Mouse (Mus musculus) neural tube, embryonic 14.5 days (tissue): ENCODE measurements around the gene Fam71f2. TPM values are rescaled to one million over a fixed set of nuclear protein-coding genes. Genes with fewer than 3 reads are reported as not detected.

ENCODE experiments used
- ATAC-seq: fragments of 200-750 bp; cut with Nextera tagmentation; 2 replicates; pipeline ENCODE4 v1.8.0; 2017; ENCODE audit warnings: low read depth, mild to moderate bottlenecking, moderate TSS enrichment, moderate library complexity
- H3K27ac ChIP-seq: fragments of 300-500 bp; sonication (generic); 2 replicates; pipeline ENCODE4 v1.5.1; 2014; ENCODE audit warnings: low read depth, mild to moderate bottlenecking, control low read depth, low read length, moderate library complexity, mixed read lengths
- H3K27me3 ChIP-seq: fragments of 300-500 bp; sonication (generic); 2 replicates; pipeline ENCODE4 v1.6.1; 2014; ENCODE audit warnings: low read length; ENCODE audit not compliant: control insufficient read depth, insufficient read depth
- H3K36me3 ChIP-seq: fragments of 300-500 bp; sonication (generic); 2 replicates; pipeline ENCODE4 v1.6.1; 2014; ENCODE audit warnings: low read length, mixed read lengths; ENCODE audit not compliant: control insufficient read depth, insufficient read depth
- H3K4me1 ChIP-seq: fragments of 300-500 bp; sonication (generic); 2 replicates; pipeline ENCODE4 v1.6.1; 2014; ENCODE audit warnings: low read length; ENCODE audit not compliant: control insufficient read depth, insufficient read depth
- H3K4me2 ChIP-seq: fragments of 300-500 bp; sonication (generic); 2 replicates; pipeline ENCODE4 v1.6.1; 2014; ENCODE audit warnings: mild to moderate bottlenecking, low read depth, low read length, control low read depth
- H3K4me3 ChIP-seq: fragments of 300-500 bp; sonication (generic); 2 replicates; pipeline ENCODE4 v1.5.1; 2014; ENCODE audit warnings: low read depth, low read length, control low read depth, mixed read lengths
- H3K9ac ChIP-seq: fragments of 300-500 bp; sonication (generic); replicated peaks from 2 replicates; pipeline ENCODE4 v1.6.1; 2014; ENCODE audit warnings: low read depth, mild to moderate bottlenecking, control low read depth, low read length, mixed read lengths
- H3K9me3 ChIP-seq: fragments of 300-500 bp; sonication (generic); 2 replicates; pipeline ENCODE4 v1.6.1; 2016; ENCODE audit warnings: low read length; ENCODE audit not compliant: control insufficient read depth
- WGBS: fragments of 180-500 bp; shearing (Covaris S2); extraction: QIAGEN DNeasy Blood & Tissue Kit; methylation state at CpG from one replicate; pipeline ENCODE4 v1.1.7; 2014; 5-methylcytosine and 5-hydroxymethylcytosine counted together
- polyA plus RNA-seq: library from polyadenylated mRNA; unstranded; fragments of >200 nt; fragmentation: Nextera tagmentation; extraction: Ambion mirVana; gene quantifications from 2 replicates; pipeline ENCODE4 v1.2.1, GENCODE M21; 2014

Gene Fam71f2
- 0.44 and 0.64 TPM in 2 replicates for polyA plus RNA-seq

GRCm38 (mm10) chr6:29279293-29279692, at the start of gene Fam71f2:
Fam71f2 (plus strand) TSS chr6:29279593.
- ATAC-seq = no peak
- no peaks in the 10 kb centered on the region for H3K27me3 ChIP-seq
- no peaks in the 10 kb centered on the region for H3K4me1 ChIP-seq
- H3K36me3 ChIP-seq = no peaks in the 10 kb centered on the region
- no peak within 1 kb of the TSS for H3K27ac ChIP-seq
- H3K4me3 ChIP-seq = no peak within 1 kb of the TSS
- H3K9ac ChIP-seq = no peak within 1 kb of the TSS
- no peaks in the 10 kb centered on the region for H3K9me3 ChIP-seq
- WGBS = 87% methylated on average over 8 of the region's 8 CpGs
- H3K4me2 ChIP-seq = no peak within 1 kb of the TSS

DNA sequence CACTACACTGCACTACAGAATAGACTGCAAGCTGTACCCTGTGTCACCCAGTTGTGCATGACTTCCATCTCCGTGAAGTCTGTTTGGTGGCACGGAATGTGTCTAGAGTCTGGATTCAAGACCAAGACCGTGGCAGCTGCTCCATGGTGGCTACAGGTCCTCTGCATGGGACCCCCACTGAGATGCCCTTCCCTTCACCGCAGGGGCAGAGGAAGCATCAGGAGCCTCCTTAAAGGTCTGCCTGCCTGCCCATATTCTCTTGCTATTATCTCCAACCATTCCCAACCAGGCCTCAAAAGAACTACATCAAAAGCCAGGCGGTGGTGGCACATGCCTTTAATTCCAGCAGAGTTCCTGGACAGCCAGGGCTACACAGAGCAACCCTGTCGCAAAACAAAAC, 49.0 kb upstream of the Fam71f2 start:
- H3K27me3 ChIP-seq = no peaks in the 10 kb centered on the region
- H3K4me2 ChIP-seq = no peak overlapping the region
- no peak for ATAC-seq
- no peaks in the 10 kb centered on the region for H3K9me3 ChIP-seq
- H3K36me3 ChIP-seq = no peaks in the 10 kb centered on the region
- no peaks in the 10 kb centered on the region for H3K4me1 ChIP-seq
- H3K27ac ChIP-seq = no peak overlapping the region
- H3K9ac ChIP-seq = no peak overlapping the region
- WGBS = 58% methylated on average over 6 of the region's 6 CpGs
- H3K4me3 ChIP-seq = no peak overlapping the region

GRCm38 (mm10) chr6:29231799-29232198, 47.6 kb upstream of the Fam71f2 start:
- H3K27me3 ChIP-seq = no peaks in the 10 kb centered on the region
- no peaks in the 10 kb centered on the region for H3K9me3 ChIP-seq
- no peak for ATAC-seq
- no peak overlapping the region for H3K4me3 ChIP-seq
- H3K27ac ChIP-seq = no peak overlapping the region
- no peak overlapping the region for H3K4me2 ChIP-seq
- WGBS = 77% methylated on average over 3 of the region's 3 CpGs
- no peak overlapping the region for H3K9ac ChIP-seq
- H3K4me1 ChIP-seq = no peaks in the 10 kb centered on the region
- no peaks in the 10 kb centered on the region for H3K36me3 ChIP-seq

DNA sequence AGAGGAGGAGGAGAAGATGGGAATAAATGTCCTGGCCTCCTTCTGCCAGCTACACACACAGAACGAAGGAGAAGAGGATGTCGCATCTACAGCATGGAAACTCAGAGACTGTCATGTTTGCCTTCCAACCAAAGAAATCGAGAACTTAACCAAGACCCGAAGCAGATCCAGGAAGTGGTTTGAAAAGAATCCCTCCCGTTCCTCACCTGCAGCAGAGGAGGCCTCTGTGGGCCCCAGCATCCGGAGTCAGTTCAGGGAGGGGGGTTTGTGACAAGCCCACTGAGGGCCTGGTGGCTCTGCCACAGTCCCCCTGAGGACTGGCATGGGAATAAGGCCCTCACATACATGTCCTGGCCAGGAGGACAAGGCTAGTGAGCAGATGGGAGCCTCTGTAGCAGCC, 47.1 kb upstream of the Fam71f2 start:
- no peak overlapping the region for H3K4me2 ChIP-seq
- no peaks in the 10 kb centered on the region for H3K4me1 ChIP-seq
- H3K9me3 ChIP-seq = no peaks in the 10 kb centered on the region
- no peak overlapping the region for H3K4me3 ChIP-seq
- 82% methylated on average over 6 of the region's 6 CpGs for WGBS
- no peaks in the 10 kb centered on the region for H3K36me3 ChIP-seq
- H3K27me3 ChIP-seq = no peaks in the 10 kb centered on the region
- no peak overlapping the region for H3K27ac ChIP-seq
- ATAC-seq = no peak
- no peak overlapping the region for H3K9ac ChIP-seq

GRCm38 (mm10) chr6:29233710-29234109, 45.7 kb upstream of the Fam71f2 start:
- no peak for ATAC-seq
- no peak overlapping the region for H3K4me3 ChIP-seq
- no peaks in the 10 kb centered on the region for H3K27me3 ChIP-seq
- H3K4me1 ChIP-seq = no peaks in the 10 kb centered on the region
- H3K27ac ChIP-seq = no peak overlapping the region
- no peak overlapping the region for H3K9ac ChIP-seq
- no peaks in the 10 kb centered on the region for H3K36me3 ChIP-seq
- no peaks in the 10 kb centered on the region for H3K9me3 ChIP-seq
- WGBS = 71% methylated on average over 3 of the region's 3 CpGs
- H3K4me2 ChIP-seq = no peak overlapping the region

- WGBS = 50% methylated on average over 8 of the region's 8 CpGs
- Histone ChIP-seq H3K9me3 (no peaks in the 10 kb centered on the region), H3K4me2 (no peak overlapping the region), H3K4me1 (no peaks in the 10 kb centered on the region), H3K27me3 (no peaks in the 10 kb centered on the region), H3K36me3 (no peaks in the 10 kb centered on the region), H3K27ac (no peak overlapping the region), H3K9ac (no peak overlapping the region), H3K4me3 (no peak overlapping the region)
- peak; percentile 28; the same call in 1 of the 2 replicates for ATAC-seq
These were observed 45.1 kb upstream of the Fam71f2 start for GRCm38 (mm10) chr6:29234272-29234671.

DNA sequence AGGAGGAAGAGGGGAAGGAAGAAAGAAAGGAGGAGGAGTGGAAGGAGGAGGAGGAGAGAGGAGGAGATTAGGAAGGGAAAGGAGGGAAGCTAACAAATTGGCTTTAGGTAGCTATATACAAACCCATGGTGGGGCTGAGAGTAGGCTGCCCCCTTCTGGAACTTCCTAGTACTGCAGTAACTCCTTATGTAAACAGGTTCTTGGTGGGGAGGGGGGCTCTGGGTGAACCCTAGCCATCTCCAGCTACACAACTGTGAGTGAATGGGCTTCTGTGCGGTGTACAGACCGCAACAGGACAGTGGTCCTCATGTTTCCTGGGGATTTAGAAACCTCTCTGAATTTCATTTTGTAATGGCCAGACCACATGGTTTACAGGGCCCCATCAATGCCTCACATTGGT, 38.6 kb upstream of the Fam71f2 start:
- H3K4me1 ChIP-seq = no peaks in the 10 kb centered on the region
- H3K27ac ChIP-seq = no peak overlapping the region
- H3K4me2 ChIP-seq = no peak overlapping the region
- ATAC-seq = no peak
- H3K9me3 ChIP-seq = no peaks in the 10 kb centered on the region
- 35% methylated on average over 2 of the region's 2 CpGs for WGBS
- H3K27me3 ChIP-seq = no peaks in the 10 kb centered on the region
- no peaks in the 10 kb centered on the region for H3K36me3 ChIP-seq
- H3K9ac ChIP-seq = no peak overlapping the region
- no peak overlapping the region for H3K4me3 ChIP-seq

DNA sequence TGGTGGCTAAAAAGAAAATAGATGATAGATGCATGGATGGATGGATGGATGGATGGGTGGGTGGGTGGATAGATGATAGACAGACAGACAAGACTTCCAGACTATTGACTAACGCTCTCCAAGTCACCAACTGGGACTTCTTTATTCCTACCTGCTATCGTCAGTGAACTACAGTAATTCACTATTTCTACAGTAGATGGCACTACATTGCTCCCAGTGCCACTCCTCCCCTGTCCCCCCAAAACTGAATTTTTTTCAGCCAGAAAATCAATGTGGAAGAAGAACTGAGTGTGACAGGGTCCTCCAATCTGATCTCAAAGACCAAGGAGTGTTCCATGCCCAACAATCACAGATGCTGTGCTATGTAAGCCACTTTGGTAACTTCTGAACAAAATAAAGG, 37.7 kb upstream of the Fam71f2 start:
- H3K36me3 ChIP-seq = no peaks in the 10 kb centered on the region
- 66% methylated on average over 2 of the region's 2 CpGs for WGBS
- H3K4me3 ChIP-seq = no peak overlapping the region
- H3K9ac ChIP-seq = no peak overlapping the region
- H3K4me1 ChIP-seq = no peaks in the 10 kb centered on the region
- no peak overlapping the region for H3K27ac ChIP-seq
- no peak for ATAC-seq
- no peaks in the 10 kb centered on the region for H3K9me3 ChIP-seq
- H3K4me2 ChIP-seq = no peak overlapping the region
- H3K27me3 ChIP-seq = no peaks in the 10 kb centered on the region

GRCm38 (mm10) chr6:29242265-29242664, 37.1 kb upstream of the Fam71f2 start:
- Histone ChIP-seq H3K4me3 (no peak overlapping the region), H3K9ac (no peak overlapping the region), H3K4me2 (no peak overlapping the region), H3K27me3 (no peaks in the 10 kb centered on the region), H3K9me3 (no peaks in the 10 kb centered on the region), H3K4me1 (no peaks in the 10 kb centered on the region), H3K36me3 (no peaks in the 10 kb centered on the region), H3K27ac (no peak overlapping the region)
- ATAC-seq = no peak
- WGBS = 74% methylated on average over 1 of the region's 1 CpGs
